Mouse (Mus musculus) liver (tissue): ENCODE data around the gene Yme1l1.

Experiments
- DNase-seq: peaks from one replicate; pipeline ENCODE4 v3.0.0-alpha.2; 2020; ENCODE audit warnings: mixed read lengths

Yme1l1 gene

GRCm38 (mm10) chr2:23155777-23156607 lies at the start of gene Yme1l1, which contains the start of gene Mastl:
Gene Yme1l1, plus strand, starts transcription at chr2:23156369.
Gene Mastl, minus strand, starts transcription at chr2:23156024.
- DNase-seq: peak; percentile 98

- DNase-seq: no peak
These were observed 36.6 kb upstream of the Yme1l1 start for GRCm38 (mm10) chr2:23119573-23119972.

- peak; percentile 23 for DNase-seq
These were observed 959 bp upstream of the Yme1l1 start for GRCm38 (mm10) chr2:23155199-23155621.

- DNase-seq: no peak
These were observed 476 bp downstream of the Yme1l1 start for GRCm38 (mm10) chr2:23156608-23157081.

GRCm38 (mm10) chr2:23172305-23172704 lies 16.1 kb downstream of the Yme1l1 start:
- DNase-seq: no peak

- DNase-seq: no peak
These were observed 38.2 kb downstream of the Yme1l1 start for GRCm38 (mm10) chr2:23194366-23194765.

GRCm38 (mm10) chr2:23201034-23201433 lies 44.9 kb downstream of the Yme1l1 start:
- no peak for DNase-seq

GRCm38 (mm10) chr2:23202900-23203670 lies 46.9 kb downstream of the Yme1l1 start:
- no peak for DNase-seq

- no peak for DNase-seq
These were observed 50.9 kb downstream of the Yme1l1 start, which contains the start of gene 4931423N10Rik for GRCm38 (mm10) chr2:23207070-23207526. Gene 4931423N10Rik, plus strand, starts transcription at chr2:23207476.

- DNase-seq: no peak
These were observed 57.5 kb downstream of the Yme1l1 start for GRCm38 (mm10) chr2:23213661-23214060.

DNA sequence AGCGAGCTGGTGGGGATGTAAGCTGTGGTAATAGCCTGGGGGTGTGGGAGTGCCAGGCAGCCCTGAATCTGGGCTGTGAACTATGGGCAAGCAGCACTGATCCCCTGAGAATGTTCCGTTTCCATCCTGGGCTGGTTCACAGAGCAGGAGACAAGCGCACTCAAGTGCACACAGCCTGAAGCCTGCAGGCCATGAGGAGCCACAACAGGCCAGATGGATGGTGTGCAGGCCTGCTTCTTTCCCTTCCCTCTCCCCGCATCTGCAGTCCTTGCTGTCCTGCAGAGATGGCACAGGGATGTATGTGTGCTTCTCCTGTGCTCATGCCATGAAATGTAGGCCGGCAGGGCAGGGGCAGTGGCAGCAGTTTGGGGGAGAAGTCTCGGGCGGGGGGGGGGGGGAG lies 69.0 kb downstream of the Yme1l1 start:
- no peak for DNase-seq

DNA sequence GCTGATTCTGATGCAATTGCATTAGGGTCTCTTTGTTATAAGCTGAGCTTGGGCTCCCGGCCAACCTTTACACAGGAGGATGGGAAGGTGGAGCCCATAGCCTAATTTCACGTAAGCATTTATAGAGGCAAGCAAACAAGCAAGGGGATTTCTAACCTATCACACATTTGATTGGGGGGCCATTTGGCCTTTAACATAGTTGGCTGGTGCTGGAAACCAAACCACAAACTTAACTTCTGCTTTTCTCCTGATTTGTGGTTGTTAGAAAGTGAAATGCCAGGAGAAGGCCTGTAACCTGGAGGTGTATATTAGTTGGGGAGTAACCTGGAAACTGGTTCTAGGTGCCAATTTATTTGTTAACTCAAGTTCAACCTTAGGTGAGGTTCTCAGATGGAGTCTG lies 72.3 kb downstream of the Yme1l1 start:
- DNase-seq: no peak

DNA sequence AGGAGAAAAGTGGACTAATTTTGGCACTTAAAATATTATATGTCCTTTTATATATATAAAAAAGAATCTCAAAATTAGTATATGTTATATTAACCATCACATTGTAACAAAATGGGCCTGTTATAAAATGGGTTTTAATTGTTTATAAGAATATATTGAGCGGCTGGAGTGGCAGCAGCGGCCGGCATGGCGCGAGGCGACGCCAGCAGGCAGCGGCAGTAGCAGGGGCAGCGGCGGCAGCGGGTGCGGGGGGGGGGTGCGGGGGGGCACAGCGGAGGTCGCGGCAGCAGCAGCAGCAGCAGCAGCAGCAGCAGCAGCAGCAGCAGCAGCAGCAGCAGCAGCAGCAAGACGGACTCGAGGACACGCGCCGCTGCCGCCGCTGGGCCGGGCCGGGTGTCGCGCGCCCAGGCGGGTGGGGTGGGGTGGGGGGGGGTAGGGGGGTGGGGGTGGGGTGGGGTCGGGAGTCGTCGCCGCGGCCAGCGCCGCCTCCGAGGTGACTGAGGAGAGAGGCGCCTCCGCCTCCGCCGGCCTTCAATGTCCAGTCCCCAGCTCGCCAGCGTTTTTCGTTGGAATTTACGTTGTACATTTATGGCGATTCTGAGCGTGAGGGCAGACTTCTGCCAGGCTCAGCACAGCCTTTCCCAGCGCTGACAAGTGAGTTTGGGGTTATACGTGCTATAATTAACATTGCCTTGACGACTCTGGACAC lies 78.0 kb downstream of the Yme1l1 start:
- peak; percentile 6 for DNase-seq
